Mouse (Mus musculus) brown adipose tissue, adult 24 weeks (tissue): ENCODE data around the gene Gm10964. TPM values are rescaled to one million over a fixed set of nuclear protein-coding genes. Genes with fewer than 3 reads are reported as not detected.

Experiments
- H3K27ac ChIP-seq: fragments of 200-500 bp; replicated peaks from 2 replicates; pipeline ENCODE4 v1.5.1; 2012; ENCODE audit warnings: low read depth, mild to moderate bottlenecking, low read length
- H3K4me1 ChIP-seq: fragments of 200-500 bp; 2 replicates; pipeline ENCODE4 v1.6.1; 2012; ENCODE audit warnings: low read length, mixed read lengths; ENCODE audit not compliant: control insufficient read depth, insufficient read depth, insufficient read length
- H3K4me3 ChIP-seq: fragments of 200-500 bp; 2 replicates; pipeline ENCODE4 v1.5.1; 2012; ENCODE audit warnings: low read depth, mild to moderate bottlenecking, low read length, moderate library complexity; ENCODE audit not compliant: insufficient read depth
- polyA plus RNA-seq: library from polyadenylated mRNA; stranded (reverse); fragments of >200 nt; gene quantifications from 2 replicates; pipeline ENCODE4 v1.2.4, GENCODE M21; 2012; ENCODE audit not compliant: missing spikeins, insufficient read depth, insufficient read length

The Gm10964 gene
- polyA plus RNA-seq, 1 experiment, result not detected

GRCm38 (mm10) chr3:103726642-103727041 lies 12.5 kb upstream of the Gm10964 start:
- no peak overlapping the region for H3K27ac ChIP-seq
- H3K4me1 ChIP-seq, result no peaks in the 10 kb centered on the region
- no peak overlapping the region for H3K4me3 ChIP-seq

GRCm38 (mm10) chr3:103727813-103728326 lies 11.3 kb upstream of the Gm10964 start:
- Histone ChIP-seq H3K4me3 (no peak overlapping the region), H3K27ac (no peak overlapping the region), H3K4me1 (no peaks in the 10 kb centered on the region)

- Histone ChIP-seq H3K4me3 (no peak overlapping the region), H3K27ac (no peak overlapping the region), H3K4me1 (no peaks in the 10 kb centered on the region)
Observed at GRCm38 (mm10) chr3:103729850-103730249, 9.3 kb upstream of the Gm10964 start.

GRCm38 (mm10) chr3:103732116-103732515 lies 7.0 kb upstream of the Gm10964 start:
- Histone ChIP-seq H3K27ac (no peak overlapping the region), H3K4me1 (no peaks in the 10 kb centered on the region), H3K4me3 (no peak overlapping the region)

GRCm38 (mm10) chr3:103733176-103733575 lies 6.0 kb upstream of the Gm10964 start:
- Histone ChIP-seq H3K27ac (no peak overlapping the region), H3K4me3 (no peak overlapping the region)

GRCm38 (mm10) chr3:103733799-103734695 lies 5.1 kb upstream of the Gm10964 start:
- Histone ChIP-seq H3K27ac (no peak overlapping the region), H3K4me1 (0 out of 2 replicates have a peak, but pooled peaks cover 2% of the 10 kb centered on the region), H3K4me3 (no peak overlapping the region)

More at GRCm38 (mm10) chr3:103733176-103733575, 6.0 kb upstream of the Gm10964 start:
- H3K4me1 ChIP-seq, result 0 out of 2 replicates have a peak, but pooled peaks cover 1% of the 10 kb centered on the region

GRCm38 (mm10) chr3:103734696-103735519 lies 4.3 kb upstream of the Gm10964 start:
- H3K4me3 ChIP-seq, result no peak overlapping the region
- 0 out of 2 replicates have a peak, but pooled peaks cover 2% of the 10 kb centered on the region for H3K4me1 ChIP-seq
- H3K27ac ChIP-seq, result no peak overlapping the region

GRCm38 (mm10) chr3:103735776-103736600 lies 3.2 kb upstream of the Gm10964 start:
- Histone ChIP-seq H3K4me3 (no peak overlapping the region), H3K4me1 (0 out of 2 replicates have a peak, but pooled peaks cover 2% of the 10 kb centered on the region), H3K27ac (no peak overlapping the region)

- no peak overlapping the region for H3K27ac ChIP-seq
- H3K4me3 ChIP-seq, result peak overlapping the region; percentile 26; the same call in 1 of the 2 replicates
- 0 out of 2 replicates have a peak, but pooled peaks cover 2% of the 10 kb centered on the region for H3K4me1 ChIP-seq
Observed at GRCm38 (mm10) chr3:103737061-103737754, 2.0 kb upstream of the Gm10964 start.

GRCm38 (mm10) chr3:103737778-103738571 lies 1.2 kb upstream of the Gm10964 start, which contains the start of gene Olfml3:
Olfml3 (minus strand) TSS chr3:103738001.
- no peak within 1 kb of the TSS for H3K27ac ChIP-seq
- H3K4me3 ChIP-seq, result peak within 1 kb of the TSS; percentile 40
- 0 out of 2 replicates have a peak, but pooled peaks cover 2% of the 10 kb centered on the region for H3K4me1 ChIP-seq

- no peak overlapping the region for H3K4me3 ChIP-seq
Observed at GRCm38 (mm10) chr3:103740342-103740741, 1.2 kb downstream of the Gm10964 start.

GRCm38 (mm10) chr3:103743208-103743607 lies 4.0 kb downstream of the Gm10964 start:
- Histone ChIP-seq H3K4me3 (no peak overlapping the region), H3K27ac (no peak overlapping the region)

More at GRCm38 (mm10) chr3:103740342-103740741, 1.2 kb downstream of the Gm10964 start:
- no peak overlapping the region for H3K27ac ChIP-seq
- 0 out of 2 replicates have a peak, but pooled peaks cover 2% of the 10 kb centered on the region for H3K4me1 ChIP-seq

More at GRCm38 (mm10) chr3:103743208-103743607, 4.0 kb downstream of the Gm10964 start:
- H3K4me1 ChIP-seq, result no peaks in the 10 kb centered on the region
